Mouse (Mus musculus) thymus, postnatal 10 days (tissue): ENCODE results near the gene Bax.
"Not testable (repeated sequence)": the region's sequence is repeated elsewhere in the genome, so short reads cannot be mapped to it uniquely, and the experiment has no call there.

Experiments used
- DNase-seq, 2 experiments: peaks; one replicate each; pipeline ENCODE4 v3.0.0; 2021; ENCODE audit warnings: low spot score in 2 of 2

Bax gene

GRCm38 (mm10) chr7:45481374-45481927 lies 14.8 kb upstream of the Bax start, which contains the start of gene Tulp2:
Tulp2 (plus strand) TSS chr7:45481877.
- DNase-seq = peak; percentile 60 to 71

DNA sequence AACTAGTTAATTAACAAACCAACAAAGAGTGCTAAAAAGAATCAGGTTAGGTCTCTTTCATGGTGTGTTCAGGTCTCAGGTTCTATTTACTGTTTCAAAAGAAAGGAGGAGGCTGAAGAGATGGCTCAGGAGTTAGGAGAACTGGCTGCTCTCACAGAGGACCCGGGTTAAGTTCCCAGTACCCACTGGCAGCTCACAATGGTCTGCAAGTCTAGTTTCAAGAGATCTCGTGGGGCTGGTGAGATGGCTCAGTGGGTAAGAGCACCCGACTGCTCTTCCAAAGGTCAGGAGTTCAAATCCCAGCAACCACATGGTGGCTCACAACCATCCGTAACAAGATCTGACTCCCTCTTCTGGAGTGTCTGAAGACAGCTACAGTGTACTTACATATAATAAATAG lies 13.6 kb upstream of the Bax start:
- not testable (repeated sequence) for DNase-seq

DNA sequence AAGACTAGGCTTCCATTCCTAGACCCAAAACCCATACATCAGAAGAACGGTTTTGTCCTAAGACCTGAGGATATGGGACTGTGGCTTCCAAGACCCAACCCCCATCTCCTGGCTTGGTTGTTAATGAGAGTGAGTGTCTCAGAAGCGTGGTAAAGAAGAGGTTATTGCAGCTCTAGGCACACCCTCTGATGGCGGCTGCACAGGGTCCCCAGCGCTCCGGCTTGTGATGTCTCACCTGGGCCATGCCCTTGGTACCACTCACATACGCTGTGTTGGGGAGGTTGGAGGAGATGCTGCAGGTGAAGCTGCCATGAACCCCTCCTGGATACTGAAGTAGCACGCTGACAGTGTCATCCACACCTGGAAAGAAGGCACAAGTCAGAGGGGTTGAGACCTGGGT lies 12.1 kb upstream of the Bax start:
- DNase-seq = no peak

DNA sequence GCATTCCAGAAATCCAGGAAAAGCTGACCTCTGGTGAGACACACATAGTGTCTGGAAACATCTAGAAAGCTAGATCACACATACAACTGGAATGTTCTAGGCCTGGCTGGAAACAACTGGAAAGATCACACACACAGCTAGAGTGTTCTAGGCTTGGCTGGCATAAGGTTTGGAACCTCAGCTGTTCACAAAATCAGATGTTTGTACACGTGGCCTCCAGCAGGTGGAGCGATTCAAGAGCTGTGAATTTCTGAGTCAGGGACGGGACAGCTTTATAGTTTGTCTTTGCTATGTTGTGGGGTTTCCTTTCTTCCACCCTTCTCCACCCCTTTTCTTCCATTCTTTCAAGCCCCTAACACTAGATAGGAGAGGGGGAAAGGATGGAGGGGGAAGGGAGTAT lies 10.3 kb upstream of the Bax start:
- peak; percentile 29 to 63 for DNase-seq

DNA sequence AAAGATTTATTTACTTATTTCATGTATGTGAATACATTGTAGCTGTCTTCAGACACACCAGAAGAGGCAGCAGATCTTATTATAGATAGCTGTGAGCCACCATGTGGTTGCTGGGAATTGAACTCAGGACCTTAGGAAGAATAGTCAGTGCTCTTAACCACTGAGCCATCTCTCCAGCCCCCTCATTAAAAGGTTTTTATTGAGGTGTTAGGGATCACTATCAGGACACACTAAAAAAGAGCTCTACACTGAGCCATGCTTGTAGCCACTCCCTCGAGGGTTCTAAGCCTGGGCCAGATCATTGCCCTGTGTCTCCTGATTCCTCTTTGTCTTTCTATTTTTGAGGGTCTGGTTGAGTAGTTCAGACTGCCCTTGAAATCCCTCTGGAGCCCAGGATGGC lies 9.8 kb upstream of the Bax start:
- DNase-seq = no peak

- DNase-seq = no peak
Observed at GRCm38 (mm10) chr7:45475291-45475969, 8.7 kb upstream of the Bax start.

DNA sequence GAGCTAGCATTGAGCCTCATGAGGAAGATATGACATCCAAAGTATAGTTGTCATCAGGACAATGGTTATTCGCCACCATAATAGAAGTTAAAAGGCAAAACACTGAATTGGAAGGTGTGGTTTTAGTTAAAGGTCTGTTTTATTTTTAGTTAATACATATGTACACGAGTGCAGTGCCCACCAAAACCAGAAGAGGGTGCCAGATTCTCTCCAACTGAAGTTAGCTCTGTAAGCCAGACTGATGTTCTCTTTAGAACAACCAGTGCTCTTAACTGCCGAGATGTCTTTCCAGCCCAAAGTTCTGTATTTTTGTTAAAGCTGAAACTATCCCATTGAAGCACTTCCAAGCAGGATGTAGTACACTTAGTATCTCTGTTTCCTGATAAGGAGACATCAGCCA lies 4.2 kb upstream of the Bax start:
- peak; percentile 37 to 77 for DNase-seq

DNA sequence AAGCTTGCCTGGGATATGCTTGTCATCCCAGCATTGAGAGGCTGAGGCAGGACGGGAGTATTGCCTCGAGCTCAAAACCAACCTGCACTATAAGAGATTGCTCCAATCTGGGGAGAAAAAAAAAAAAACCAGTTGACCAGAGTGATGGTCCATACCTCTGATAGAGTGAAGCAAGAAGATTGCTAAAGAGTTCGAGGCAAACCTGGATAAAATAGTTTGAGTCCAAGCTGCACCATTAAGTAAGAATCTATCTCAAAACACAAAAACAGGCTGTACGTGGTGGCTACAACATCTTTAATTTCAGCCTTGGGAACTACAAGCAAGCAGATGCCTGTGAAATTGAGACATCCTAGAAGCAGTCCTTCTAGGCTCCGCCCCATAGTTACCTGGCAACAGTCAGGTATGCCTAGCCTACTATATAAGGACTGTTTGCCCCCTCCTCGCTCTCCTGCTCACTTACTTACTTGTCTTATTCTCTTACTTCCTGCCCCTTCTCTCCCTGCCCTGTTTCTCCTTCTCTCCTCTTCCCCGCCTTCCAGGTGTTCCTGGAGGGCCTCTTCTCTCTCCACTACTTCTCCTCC lies 482 bp upstream of the Bax start:
- no peak for DNase-seq

DNA sequence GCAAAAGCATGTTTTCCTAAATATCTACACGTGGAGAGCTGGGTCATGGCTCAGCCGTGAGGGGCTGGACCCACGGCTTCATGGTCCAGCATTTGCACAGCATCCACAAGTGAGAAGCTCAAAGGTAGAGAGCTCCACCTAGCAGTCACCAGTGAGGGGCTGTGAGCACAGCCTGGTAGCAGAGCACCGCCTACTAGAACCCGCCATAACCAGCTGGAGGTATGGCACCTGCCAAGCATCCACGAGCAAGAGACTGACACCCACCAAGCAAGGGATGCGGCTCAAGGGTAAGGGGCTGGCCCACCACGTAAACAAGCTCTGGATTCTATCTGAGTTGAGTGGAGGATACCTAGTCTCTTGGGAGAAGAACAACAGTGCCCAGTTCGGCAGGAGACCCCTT lies 1.1 kb downstream of the Bax start:
- no peak for DNase-seq

- DNase-seq = no peak
Observed at GRCm38 (mm10) chr7:45465112-45465511, 1.6 kb downstream of the Bax start.

DNA sequence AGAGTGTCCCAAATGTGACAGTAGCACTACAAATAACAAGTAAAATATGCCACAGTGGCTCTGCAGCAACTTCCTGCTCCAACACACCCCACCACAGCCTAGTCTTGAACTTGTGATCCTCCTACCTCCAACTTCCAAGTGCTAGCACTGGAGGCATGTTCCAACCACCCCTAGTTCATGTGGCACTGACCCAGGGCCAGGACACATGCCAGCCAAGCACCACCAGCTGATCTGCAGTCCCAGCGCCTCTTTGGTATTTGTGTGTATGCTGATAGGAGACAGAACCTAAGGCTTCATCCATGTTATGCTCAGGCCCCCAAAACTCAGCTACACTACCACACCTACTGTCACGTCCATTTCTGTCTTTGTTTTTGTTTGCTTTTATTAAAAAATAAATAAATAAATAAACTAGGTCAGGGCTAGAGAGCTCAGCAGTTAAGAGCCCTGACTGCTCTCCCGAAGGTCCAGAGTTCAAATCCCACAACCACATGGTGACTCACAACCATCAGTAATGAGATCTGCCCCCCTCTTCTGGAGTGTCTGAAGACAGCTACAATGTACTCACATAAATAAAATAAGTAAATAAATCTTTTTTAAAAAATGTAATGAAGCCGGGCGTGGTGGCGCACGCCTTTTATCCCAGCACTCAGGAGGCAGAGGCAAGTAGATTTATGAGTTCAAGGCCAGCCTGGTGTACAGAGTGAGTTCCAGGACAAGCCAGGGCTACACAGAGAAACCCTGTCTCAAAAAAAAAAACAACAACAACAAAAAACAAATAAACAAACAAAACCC lies 2.5 kb downstream of the Bax start:
- no peak for DNase-seq

GRCm38 (mm10) chr7:45462868-45463267 lies 3.8 kb downstream of the Bax start:
- not testable (repeated sequence) for DNase-seq

- DNase-seq = no peak
Observed at GRCm38 (mm10) chr7:45462325-45462724, 4.4 kb downstream of the Bax start.

DNA sequence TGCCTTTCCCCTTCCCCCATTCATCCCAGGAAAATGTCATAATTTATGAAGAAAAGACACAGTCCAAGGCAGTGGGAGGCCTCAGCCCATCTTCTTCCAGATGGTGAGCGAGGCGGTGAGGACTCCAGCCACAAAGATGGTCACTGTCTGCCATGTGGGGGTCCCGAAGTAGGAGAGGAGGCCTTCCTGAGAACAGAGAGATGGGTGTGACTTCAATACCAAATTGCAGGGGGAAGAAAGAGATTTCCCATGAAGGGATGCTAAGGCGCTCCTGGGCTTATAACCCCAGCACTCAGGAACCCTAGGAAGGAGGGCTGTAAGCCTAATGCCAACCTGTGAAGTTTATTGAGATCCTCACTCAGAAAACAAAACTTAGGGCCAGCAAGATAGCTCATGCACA lies 4.9 kb downstream of the Bax start:
- no peak for DNase-seq

- DNase-seq = no peak
Observed at GRCm38 (mm10) chr7:45461326-45461725, 5.4 kb downstream of the Bax start.

GRCm38 (mm10) chr7:45460860-45461314 lies 5.8 kb downstream of the Bax start:
- no peak for DNase-seq

DNA sequence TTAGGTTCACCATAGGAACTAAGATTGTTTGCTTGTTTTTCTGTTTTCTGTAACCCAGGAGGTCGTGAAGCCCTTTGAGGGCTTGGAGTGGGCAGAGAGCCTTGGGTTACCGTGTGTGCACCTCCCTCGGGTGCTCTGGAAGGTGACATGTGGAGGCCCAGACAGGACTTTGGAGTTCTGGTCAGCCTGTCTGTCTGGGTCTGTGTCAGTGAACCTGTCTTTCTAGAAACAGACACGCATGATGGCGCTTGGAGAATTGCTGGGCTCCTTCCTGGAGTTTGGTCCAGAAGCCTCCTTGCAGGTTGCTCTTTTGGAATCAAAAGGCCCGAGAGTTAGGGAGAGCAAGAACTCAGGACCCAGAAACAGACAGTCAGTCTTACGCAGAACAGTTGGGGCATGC lies 6.3 kb downstream of the Bax start:
- DNase-seq = no peak

DNA sequence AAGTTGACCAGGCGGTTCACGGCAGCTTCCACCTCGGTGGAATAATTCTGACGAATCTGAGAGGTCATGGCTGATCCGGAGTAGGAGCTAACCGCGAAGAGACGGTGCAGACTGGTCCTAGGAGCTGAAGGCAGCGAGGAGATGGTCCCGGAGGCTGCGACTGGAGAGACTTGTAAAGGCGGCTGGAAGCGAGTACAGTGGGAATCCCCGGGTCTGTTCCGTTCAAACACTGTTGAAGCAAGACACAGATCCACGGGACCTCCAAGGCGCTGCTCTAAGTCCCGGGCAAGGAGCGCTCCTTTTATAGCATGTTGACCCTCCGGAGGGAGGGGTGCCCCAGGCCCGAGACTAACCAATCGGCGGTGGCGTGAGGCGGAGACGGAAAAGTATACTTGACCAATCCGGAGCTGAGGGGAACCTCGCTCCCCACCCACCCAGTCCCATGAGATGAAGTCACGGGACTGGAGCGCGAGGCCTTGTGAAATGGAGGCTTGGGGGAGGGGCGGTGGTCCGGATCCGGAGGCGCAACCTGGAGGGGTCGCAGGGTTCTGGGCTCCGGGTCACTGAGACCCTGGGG lies 7.0 kb downstream of the Bax start, which contains the start of gene Ftl1:
TSS of gene Ftl1 (minus strand) at position 321 of the 577 bp plus-strand sequence.
- DNase-seq = peak; percentile 96 to 98

- peak; percentile 76 to 89 for DNase-seq
Observed at GRCm38 (mm10) chr7:45458748-45459563, 7.7 kb downstream of the Bax start.

DNA sequence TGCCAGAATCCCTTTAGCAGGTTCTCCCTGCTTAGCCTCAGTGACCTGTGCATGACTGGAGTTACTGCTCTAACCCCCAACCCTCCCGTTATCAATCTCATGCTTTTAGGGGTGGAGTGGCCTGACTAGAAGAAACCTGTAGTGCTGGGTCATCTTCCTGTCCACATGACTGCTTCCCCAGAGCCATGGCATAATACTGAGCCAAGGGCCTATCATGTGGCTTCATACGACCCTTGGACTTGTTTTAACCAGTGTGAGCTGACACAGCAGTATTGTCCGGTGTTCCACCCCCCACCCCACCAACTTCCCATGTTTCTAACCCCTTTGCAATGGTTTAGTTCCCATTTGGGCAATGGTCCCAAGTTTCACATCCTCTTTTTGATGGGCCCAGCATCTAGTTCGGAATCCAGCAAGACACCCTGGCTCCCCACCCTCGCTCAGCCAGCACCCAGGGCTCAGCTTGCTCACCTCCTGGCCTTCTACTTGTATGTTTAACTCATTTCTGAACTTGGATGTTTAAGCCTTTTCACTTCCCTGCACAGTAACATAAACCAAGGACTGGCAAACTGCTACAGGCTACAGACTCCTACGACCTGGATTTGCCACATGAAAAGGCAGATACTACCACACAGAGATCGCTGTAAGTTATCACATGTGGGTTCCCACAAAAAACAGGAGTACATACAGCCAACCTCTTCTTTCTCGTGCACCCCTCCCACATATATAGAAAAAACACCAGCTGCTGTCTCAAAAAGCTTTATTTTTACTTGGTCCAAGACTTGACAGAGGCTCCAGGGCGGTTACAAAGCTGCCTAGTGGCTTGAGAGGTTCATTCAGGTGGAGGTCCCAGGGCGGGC lies 9.3 kb downstream of the Bax start:
- no peak for DNase-seq
